Mouse (Mus musculus): ENCODE measurements around the gene Fancg. TPM values are rescaled to one million over a fixed set of nuclear protein-coding genes. Genes with fewer than 3 reads are reported as not detected.

Fancg gene
- polyA plus RNA-seq, 1 experiment from 2014 or later = 16.6 TPM

GRCm38 (mm10) chr4:42954297-42954696, 56.0 kb downstream of the Fancg start:
- ATAC-seq (ENCODE audit: insufficient number of reproducible peaks, insufficient read depth, low FRiP score, low read depth) = no peak
- WGBS = 5% methylated on average over 10 of the region's 10 CpGs
- Histone ChIP-seq H3K4me3 (ENCODE audit: low read depth, low read length) (no peak overlapping the region), H3K9me3 (ENCODE audit: control insufficient read depth, low read depth, low read length) (no peaks in the 10 kb centered on the region), H3K27ac (ENCODE audit: low read length) (no peak overlapping the region), H3K4me1 (ENCODE audit: control insufficient read depth, insufficient read depth, low read length) (peaks cover 13% of the 10 kb centered on the region; the same call in 1 of the 2 replicates), H3K36me3 (ENCODE audit: control insufficient read depth, insufficient read depth, low read length) (peaks cover 14% of the 10 kb centered on the region), H3K4me2 (replicated peaks; ENCODE audit: low read depth, low read length) (no peak overlapping the region), H3K9ac (replicated peaks; ENCODE audit: low read depth, low read length) (no peak overlapping the region), H3K27me3 (ENCODE audit: control insufficient read depth, insufficient read depth, low read length) (no peaks in the 10 kb centered on the region)

GRCm38 (mm10) chr4:42953435-42954094, 56.7 kb downstream of the Fancg start:
- Histone ChIP-seq H3K27ac (ENCODE audit: low read length) (no peak overlapping the region), H3K36me3 (ENCODE audit: control insufficient read depth, insufficient read depth, low read length) (peaks cover 14% of the 10 kb centered on the region), H3K9ac (replicated peaks; ENCODE audit: low read depth, low read length) (no peak overlapping the region)

GRCm38 (mm10) chr4:42952563-42952962, 57.7 kb downstream of the Fancg start:
- Histone ChIP-seq H3K9me3 (ENCODE audit: control insufficient read depth, low read depth, low read length) (no peaks in the 10 kb centered on the region), H3K9ac (replicated peaks; ENCODE audit: low read depth, low read length) (no peak overlapping the region), H3K4me1 (ENCODE audit: control insufficient read depth, insufficient read depth, low read length) (peaks cover 17% of the 10 kb centered on the region; the same call in 1 of the 2 replicates), H3K4me2 (replicated peaks; ENCODE audit: low read depth, low read length) (no peak overlapping the region), H3K36me3 (ENCODE audit: control insufficient read depth, insufficient read depth, low read length) (peaks cover 14% of the 10 kb centered on the region), H3K4me3 (ENCODE audit: low read depth, low read length) (no peak overlapping the region), H3K27ac (ENCODE audit: low read length) (no peak overlapping the region), H3K27me3 (ENCODE audit: control insufficient read depth, insufficient read depth, low read length) (0 out of 2 replicates have a peak, but pooled peaks cover 4% of the 10 kb centered on the region)
- no peak for ATAC-seq (ENCODE audit: insufficient number of reproducible peaks, insufficient read depth, low FRiP score, low read depth)
- 84% methylated on average over 7 of the region's 7 CpGs for WGBS

More at GRCm38 (mm10) chr4:42953435-42954094, 56.7 kb downstream of the Fancg start:
- Histone ChIP-seq H3K27me3 (ENCODE audit: control insufficient read depth, insufficient read depth, low read length) (no peaks in the 10 kb centered on the region), H3K9me3 (ENCODE audit: control insufficient read depth, low read depth, low read length) (no peaks in the 10 kb centered on the region), H3K4me2 (replicated peaks; ENCODE audit: low read depth, low read length) (no peak overlapping the region), H3K4me3 (ENCODE audit: low read depth, low read length) (no peak overlapping the region), H3K4me1 (ENCODE audit: control insufficient read depth, insufficient read depth, low read length) (peaks cover 17% of the 10 kb centered on the region; the same call in 1 of the 2 replicates)
- no peak for ATAC-seq (ENCODE audit: insufficient number of reproducible peaks, insufficient read depth, low FRiP score, low read depth)
- 36% methylated on average over 10 of the region's 10 CpGs for WGBS

Other genes starting within 250 kb of the Fancg start
- 55.6 and 55.8 TPM in 2 replicates for gene Ccl21a, start 236.5 kb downstream of the Fancg start, polyA plus RNA-seq (2014; fragmentation: Nextera tagmentation; extraction: Ambion mirVana)
- 0.10 TPM in 1 of 2 replicates, not detected in the other for gene Fam205a1, start 156.6 kb downstream of the Fancg start, polyA plus RNA-seq (2014; fragmentation: Nextera tagmentation; extraction: Ambion mirVana)
- gene Gm12394, start 153.7 kb downstream of the Fancg start, polyA plus RNA-seq (2014; fragmentation: Nextera tagmentation; extraction: Ambion mirVana) = 0.17 TPM in 1 of 2 replicates, not detected in the other
- gene Fam205c, start 136.3 kb downstream of the Fancg start, polyA plus RNA-seq (2014; fragmentation: Nextera tagmentation; extraction: Ambion mirVana) = 0.63 and 1.4 TPM in 2 replicates
- gene Phf24, start 93.8 kb downstream of the Fancg start, polyA plus RNA-seq (2014; fragmentation: Nextera tagmentation; extraction: Ambion mirVana) = 2.6 and 3.1 TPM in 2 replicates
- gene Dnajb5, start 60.7 kb downstream of the Fancg start, polyA plus RNA-seq (2014; fragmentation: Nextera tagmentation; extraction: Ambion mirVana) = 10.0 and 11.0 TPM in 2 replicates
- gene 1700022I11Rik, start 40.9 kb downstream of the Fancg start, polyA plus RNA-seq (2014; fragmentation: Nextera tagmentation; extraction: Ambion mirVana) = 0.22 and 0.97 TPM in 2 replicates
- 473 and 500 TPM in 2 replicates for gene Vcp, start 10.0 kb downstream of the Fancg start, polyA plus RNA-seq (2014; fragmentation: Nextera tagmentation; extraction: Ambion mirVana)
- gene Pigo, start 15.3 kb upstream of the Fancg start, polyA plus RNA-seq (2014; fragmentation: Nextera tagmentation; extraction: Ambion mirVana) = 21.3 and 23.3 TPM in 2 replicates
- 300 and 302 TPM in 2 replicates for gene Stoml2, start 21.2 kb upstream of the Fancg start, polyA plus RNA-seq (2014; fragmentation: Nextera tagmentation; extraction: Ambion mirVana)
- 10.0 and 10.6 TPM in 2 replicates for gene Fam214b, start 35.7 kb upstream of the Fancg start, polyA plus RNA-seq (2014; fragmentation: Nextera tagmentation; extraction: Ambion mirVana)
- gene Unc13b, start 48.4 kb upstream of the Fancg start, polyA plus RNA-seq (2014; fragmentation: Nextera tagmentation; extraction: Ambion mirVana) = 14.7 and 16.0 TPM in 2 replicates